Mouse (Mus musculus) hindbrain, embryonic 14.5 days (tissue): ENCODE measurements at regions not wholly inside any gene's neighbourhood (a gene's known extent, or its start where the extent isn't known, plus 50 kb on each side); places are given as distances from the start of the nearest gene placed in this dataset.
A peak's percentile ranks its signal among the peaks of the same experiment; 100 is the strongest.
"Not testable (repeated sequence)": the region's sequence is repeated elsewhere in the genome, so short reads cannot be mapped to it uniquely, and the experiment has no call there.

ENCODE experiments used
- ATAC-seq: fragments of 200-750 bp; cut with Nextera tagmentation; 2 replicates; pipeline ENCODE4 v1.8.0; 2017; ENCODE audit warnings: moderate number of reproducible peaks, mild to moderate bottlenecking, moderate TSS enrichment, moderate library complexity; ENCODE audit not compliant: low FRiP score
- DNase-seq: peaks from one replicate; pipeline ENCODE4 v3.0.0-alpha.2; 2015; ENCODE audit warnings: low spot score
- H3K27ac ChIP-seq: fragments of 300-500 bp; sonication (generic); 2 replicates; pipeline ENCODE4 v1.5.1; 2014; ENCODE audit warnings: mild to moderate bottlenecking, moderate library complexity
- H3K27me3 ChIP-seq: fragments of 300-500 bp; sonication (generic); 2 replicates; pipeline ENCODE4 v1.6.1; 2014; ENCODE audit warnings: mild to moderate bottlenecking, low read length, mixed read lengths; ENCODE audit not compliant: control insufficient read depth, insufficient read depth
- H3K36me3 ChIP-seq: fragments of 300-500 bp; sonication (generic); replicated peaks from 2 replicates; pipeline ENCODE4 v1.6.1; 2014; ENCODE audit not compliant: control insufficient read depth, insufficient read depth
- H3K4me1 ChIP-seq: fragments of 300-500 bp; sonication (generic); replicated peaks from 2 replicates; pipeline ENCODE4 v1.6.1; 2014; ENCODE audit warnings: antibody characterized with exemption, low read length, mixed read lengths; ENCODE audit not compliant: control insufficient read depth, insufficient read depth
- H3K4me2 ChIP-seq: fragments of 300-500 bp; sonication (generic); replicated peaks from 2 replicates; pipeline ENCODE4 v1.6.1; 2014; ENCODE audit warnings: mild to moderate bottlenecking, moderate library complexity
- H3K4me3 ChIP-seq: fragments of 300-500 bp; sonication (generic); replicated peaks from 2 replicates; pipeline ENCODE4 v1.5.1; 2014; ENCODE audit warnings: mild to moderate bottlenecking, low read length
- H3K9ac ChIP-seq: fragments of 300-500 bp; sonication (generic); 2 replicates; pipeline ENCODE4 v1.6.1; 2014
- H3K9me3 ChIP-seq: fragments of 300-500 bp; sonication (generic); 2 replicates; pipeline ENCODE4 v1.6.1; 2016; ENCODE audit warnings: low read length; ENCODE audit not compliant: control insufficient read depth
- WGBS: fragments of 180-500 bp; shearing (Covaris S2); extraction: QIAGEN DNeasy Blood & Tissue Kit; methylation state at CpG from one replicate; pipeline ENCODE4 v1.1.7; 2014; 5-methylcytosine and 5-hydroxymethylcytosine counted together

- not testable (repeated sequence) for H3K9ac ChIP-seq, H3K4me3 ChIP-seq, H3K4me1 ChIP-seq, DNase-seq, H3K9me3 ChIP-seq, ATAC-seq, H3K4me2 ChIP-seq, H3K27ac ChIP-seq, H3K27me3 ChIP-seq, H3K36me3 ChIP-seq
- WGBS = 64% methylated on average over 2 of the region's 2 CpGs
Measured at GRCm38 (mm10) chr15:19242962-19243361, 424.2 kb downstream of the Cdh10 start.

DNA sequence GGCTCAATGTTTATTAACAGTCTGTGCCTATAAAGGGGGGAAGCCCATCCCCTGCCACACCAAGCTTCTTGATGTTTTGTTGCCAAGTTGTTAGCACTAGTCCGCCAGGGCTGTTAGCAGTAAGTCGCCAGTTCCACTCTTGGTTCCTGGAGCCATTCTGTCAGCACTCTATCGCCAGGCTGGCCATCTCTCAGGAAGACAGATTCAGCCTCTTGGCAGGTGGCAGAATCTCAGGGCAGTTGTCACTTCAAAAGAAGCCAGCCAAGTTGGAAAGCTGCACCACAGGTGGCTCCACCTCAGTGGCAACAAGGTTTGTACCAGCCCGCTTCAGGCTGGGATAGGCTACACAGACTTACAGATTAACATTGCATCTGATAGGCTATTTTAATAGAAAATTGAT is 428.7 kb downstream of the Cdh10 start:
- Histone ChIP-seq H3K4me1 (no peaks in the 10 kb centered on the region), H3K4me2 (no peak overlapping the region), H3K27ac (no peak overlapping the region), H3K9me3 (peaks cover 8% of the 10 kb centered on the region; the same call in 1 of the 2 replicates), H3K36me3 (no peaks in the 10 kb centered on the region), H3K27me3 (no peaks in the 10 kb centered on the region), H3K4me3 (no peak overlapping the region), H3K9ac (no peak overlapping the region)
- ATAC-seq (no peak), DNase-seq (no peak)
- WGBS = 76% methylated on average over 4 of the region's 4 CpGs

- Histone ChIP-seq H3K4me3 (peak overlapping the region; percentile 4; the same call in 1 of the 2 replicates), H3K9me3 (no peaks in the 10 kb centered on the region), H3K27me3 (no peaks in the 10 kb centered on the region), H3K36me3 (no peaks in the 10 kb centered on the region), H3K4me2 (peak overlapping the region; percentile 50), H3K27ac (no peak overlapping the region), H3K9ac (peak overlapping the region; percentile 46; the same call in 1 of the 2 replicates), H3K4me1 (no peaks in the 10 kb centered on the region)
- WGBS = 34% methylated on average over 10 of the region's 10 CpGs
- ATAC-seq (peak; percentile 57; the same call in 1 of the 2 replicates), DNase-seq (peak; percentile 82)
Measured at GRCm38 (mm10) chr15:19275968-19276826, 457.4 kb downstream of the Cdh10 start.

DNA sequence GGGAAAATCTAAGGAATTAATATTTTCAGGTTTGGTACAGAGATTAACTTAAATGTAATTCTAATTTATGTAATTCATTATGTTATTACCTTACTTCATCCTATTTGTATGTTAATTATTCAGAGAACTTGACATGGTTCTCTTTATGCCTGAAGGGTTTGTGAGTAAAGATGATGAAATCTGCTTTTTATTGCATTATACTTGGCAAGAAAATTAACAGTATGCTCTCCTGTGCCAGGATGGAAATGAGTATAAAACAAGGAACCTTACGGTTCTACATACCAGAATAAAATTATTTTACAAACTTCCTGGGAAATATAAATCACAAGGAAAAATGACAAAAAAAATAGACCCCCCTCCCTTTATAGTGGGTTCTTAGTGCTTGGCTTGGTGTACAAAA is 497.6 kb downstream of the Cdh10 start:
- H3K4me3 ChIP-seq = no peak overlapping the region

DNA sequence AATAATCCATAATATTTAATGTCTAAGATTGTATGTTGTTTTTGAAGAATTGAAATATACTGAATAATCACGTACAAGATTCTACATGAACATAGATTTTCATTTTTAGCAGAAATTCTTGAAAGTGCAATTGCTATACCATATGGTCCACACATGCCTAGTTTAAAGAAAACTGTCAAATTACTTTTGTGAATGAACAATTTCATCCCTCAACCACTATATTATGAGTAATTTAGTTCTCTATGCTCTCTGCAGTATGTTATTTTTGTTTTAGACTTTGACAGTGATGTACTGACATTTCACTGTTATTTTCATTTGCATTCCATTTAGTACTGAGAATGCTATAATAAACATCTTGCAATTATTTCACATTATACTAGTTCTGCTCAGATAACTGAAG is 537.6 kb downstream of the Cdh10 start:
- no peaks in the 10 kb centered on the region for H3K4me1 ChIP-seq
- WGBS = 87% methylated on average over 1 of the region's 1 CpGs
- ATAC-seq (no peak), DNase-seq (no peak)
- no peak overlapping the region for H3K27ac ChIP-seq
- no peaks in the 10 kb centered on the region for H3K27me3 ChIP-seq
- no peak overlapping the region for H3K4me2 ChIP-seq
- no peak overlapping the region for H3K4me3 ChIP-seq
- no peaks in the 10 kb centered on the region for H3K36me3 ChIP-seq
- H3K9ac ChIP-seq = no peak overlapping the region
- H3K9me3 ChIP-seq = no peaks in the 10 kb centered on the region

More for the DNA sequence above, 497.6 kb downstream of the Cdh10 start:
- ATAC-seq = no peak
- H3K36me3 ChIP-seq = no peaks in the 10 kb centered on the region
- no peak overlapping the region for H3K4me2 ChIP-seq
- WGBS = 78% methylated on average over 1 of the region's 1 CpGs
- DNase-seq = no peak
- H3K9me3 ChIP-seq = no peaks in the 10 kb centered on the region
- no peaks in the 10 kb centered on the region for H3K27me3 ChIP-seq
- no peak overlapping the region for H3K27ac ChIP-seq
- no peaks in the 10 kb centered on the region for H3K4me1 ChIP-seq
- no peak overlapping the region for H3K9ac ChIP-seq

DNA sequence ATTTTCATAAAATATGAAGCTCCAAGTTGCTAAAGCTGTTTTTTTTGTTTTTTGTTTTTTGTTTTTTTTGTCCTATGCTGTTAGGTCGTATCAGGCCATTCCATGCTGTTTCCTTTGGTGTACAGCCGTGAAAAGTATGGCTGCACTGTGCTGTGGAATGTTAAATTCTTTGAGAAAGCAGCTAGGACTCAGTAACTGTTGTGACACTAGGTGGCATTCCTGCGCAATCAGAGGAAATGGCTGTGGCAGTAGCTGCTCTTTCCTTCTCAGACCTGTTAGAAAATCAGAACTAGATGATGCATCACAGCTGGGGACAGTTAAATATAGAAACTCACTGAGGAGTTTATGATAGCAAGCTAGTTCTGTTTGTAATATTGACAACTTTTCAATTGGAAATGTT is 541.9 kb downstream of the Cdh10 start:
- H3K36me3 ChIP-seq = no peaks in the 10 kb centered on the region
- no peak overlapping the region for H3K4me2 ChIP-seq
- no peaks in the 10 kb centered on the region for H3K27me3 ChIP-seq
- H3K9me3 ChIP-seq = no peaks in the 10 kb centered on the region
- peak; percentile 57; the same call in 1 of the 2 replicates for ATAC-seq
- no peaks in the 10 kb centered on the region for H3K4me1 ChIP-seq
- no peak overlapping the region for H3K4me3 ChIP-seq
- H3K9ac ChIP-seq = no peak overlapping the region
- whole genome bisulfite sequencing = 36% methylated on average over 3 of the region's 3 CpGs
- H3K27ac ChIP-seq = no peak overlapping the region
- DNase-seq = peak; percentile 75

DNA sequence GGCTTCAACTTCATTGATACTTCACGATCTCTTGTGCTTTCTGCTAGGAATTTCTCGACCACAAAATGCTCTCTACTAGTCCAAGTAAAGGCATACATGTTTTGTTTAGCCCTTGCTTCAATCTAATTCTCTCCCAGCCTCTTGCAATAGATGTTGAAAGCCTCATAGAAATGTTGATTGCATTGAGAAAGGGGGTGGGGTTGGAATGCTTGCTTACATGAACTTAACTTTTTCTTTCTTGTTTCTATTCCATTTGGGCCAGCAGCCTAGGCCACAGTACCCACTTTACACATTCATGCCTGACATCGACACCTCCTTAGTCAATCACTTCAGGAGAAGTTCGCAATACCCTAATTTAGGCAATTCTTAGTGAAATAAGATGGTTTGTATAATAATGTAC is 571.2 kb downstream of the Cdh10 start:
- Histone ChIP-seq H3K36me3 (no peaks in the 10 kb centered on the region), H3K9ac (no peak overlapping the region), H3K27me3 (no peaks in the 10 kb centered on the region), H3K9me3 (no peaks in the 10 kb centered on the region), H3K4me1 (no peaks in the 10 kb centered on the region), H3K27ac (no peak overlapping the region), H3K4me3 (no peak overlapping the region), H3K4me2 (no peak overlapping the region)
- DNase-seq (no peak), ATAC-seq (no peak)
- WGBS = 90% methylated on average over 4 of the region's 4 CpGs

- no peaks in the 10 kb centered on the region for H3K27me3 ChIP-seq
Measured at GRCm38 (mm10) chr15:19391250-19391982, 572.7 kb downstream of the Cdh10 start.

GRCm38 (mm10) chr15:19395681-19396080 is 576.9 kb downstream of the Cdh10 start:
- Histone ChIP-seq H3K9ac (no peak overlapping the region), H3K9me3 (no peaks in the 10 kb centered on the region), H3K4me1 (no peaks in the 10 kb centered on the region), H3K36me3 (no peaks in the 10 kb centered on the region), H3K27ac (no peak overlapping the region), H3K27me3 (no peaks in the 10 kb centered on the region), H3K4me3 (no peak overlapping the region), H3K4me2 (no peak overlapping the region)
- WGBS = 96% methylated on average over 1 of the region's 1 CpGs
- no peak for ATAC-seq
- DNase-seq = no peak

More at GRCm38 (mm10) chr15:19391250-19391982, 572.7 kb downstream of the Cdh10 start:
- WGBS = 60% methylated on average over 6 of the region's 6 CpGs
- Histone ChIP-seq H3K4me2 (no peak overlapping the region), H3K36me3 (no peaks in the 10 kb centered on the region), H3K4me1 (no peaks in the 10 kb centered on the region), H3K27ac (no peak overlapping the region), H3K9me3 (no peaks in the 10 kb centered on the region), H3K9ac (no peak overlapping the region), H3K4me3 (no peak overlapping the region)
- DNase-seq (no peak), ATAC-seq (no peak)
